Mouse (Mus musculus) heart, embryonic 14.5 days (tissue): ENCODE results near the gene 5830473C10Rik. TPM values are rescaled to one million over a fixed set of nuclear protein-coding genes. Genes with fewer than 3 reads are reported as not detected.

Source experiments
- ATAC-seq: fragments of 200-750 bp; cut with Nextera tagmentation; 2 replicates; pipeline ENCODE4 v1.8.0; 2017; ENCODE audit warnings: low read depth, moderate TSS enrichment; ENCODE audit not compliant: insufficient number of reproducible peaks, insufficient read depth, low FRiP score
- H3K27ac ChIP-seq, 2 experiments: fragments of 200-500 bp in 1 of 2; fragments of 300-500 bp in 1 of 2; sonication (generic) in 1 of 2; replicated peaks in 1 of 2; 2 replicates each; pipeline ENCODE4 v1.5.1; 2012 to 2014; ENCODE audit warnings: low read depth in 2 of 2, low read length in 2 of 2, control low read depth in 1 of 2, mild to moderate bottlenecking in 1 of 2, mixed read lengths in 1 of 2; ENCODE audit not compliant: control insufficient read depth in 1 of 2, insufficient read depth in 1 of 2
- H3K27me3 ChIP-seq: fragments of 300-500 bp; sonication (generic); 2 replicates; pipeline ENCODE4 v1.6.1; 2014; ENCODE audit warnings: mild to moderate bottlenecking, low read length, control low read depth; ENCODE audit not compliant: control insufficient read depth, insufficient read depth
- H3K36me3 ChIP-seq: fragments of 300-500 bp; sonication (generic); 2 replicates; pipeline ENCODE4 v1.6.1; 2014; ENCODE audit warnings: mild to moderate bottlenecking, control low read depth, low read length, mixed read lengths; ENCODE audit not compliant: control insufficient read depth, insufficient read depth
- H3K4me1 ChIP-seq, 2 experiments: fragments of 200-500 bp in 1 of 2; fragments of 300-500 bp in 1 of 2; sonication (generic) in 1 of 2; 2 replicates each; pipeline ENCODE4 v1.6.1; 2012 to 2014; ENCODE audit warnings: low read length in 2 of 2, control low read depth in 1 of 2, mixed read lengths in 1 of 2; ENCODE audit not compliant: control insufficient read depth in 2 of 2, insufficient read depth in 2 of 2
- H3K4me2 ChIP-seq: fragments of 300-500 bp; sonication (generic); 2 replicates; pipeline ENCODE4 v1.6.1; 2014; ENCODE audit warnings: mild to moderate bottlenecking, low read length
- H3K4me3 ChIP-seq, 2 experiments: fragments of 200-500 bp in 1 of 2; fragments of 300-500 bp in 1 of 2; sonication (generic) in 1 of 2; 2 replicates each; pipeline ENCODE4 v1.5.1; 2012 to 2014; ENCODE audit warnings: low read length in 2 of 2, mild to moderate bottlenecking in 2 of 2, control low read depth in 1 of 2, low read depth in 1 of 2, moderate library complexity in 1 of 2; ENCODE audit not compliant: control insufficient read depth in 1 of 2, insufficient read depth in 1 of 2
- H3K9ac ChIP-seq: fragments of 300-500 bp; sonication (generic); 2 replicates; pipeline ENCODE4 v1.6.1; 2014; ENCODE audit warnings: mild to moderate bottlenecking, low read length
- H3K9me3 ChIP-seq: fragments of 300-500 bp; sonication (generic); 2 replicates; pipeline ENCODE4 v1.6.1; 2016; ENCODE audit warnings: low read length, control low read depth; ENCODE audit not compliant: control insufficient read depth
- WGBS: fragments of 180-500 bp; shearing (Covaris S2); extraction: QIAGEN DNeasy Blood & Tissue Kit; methylation state at CpG from one replicate; pipeline ENCODE4 v1.1.7; 2014; 5-methylcytosine and 5-hydroxymethylcytosine counted together
- polyA plus RNA-seq: library from polyadenylated mRNA; unstranded; fragments of >200 nt; fragmentation: Nextera tagmentation; extraction: Ambion mirVana; gene quantifications from 2 replicates; pipeline ENCODE4 v1.2.1, GENCODE M21; 2014

5830473C10Rik gene
- polyA plus RNA-seq, 1 experiment from 2014 or later, result not detected

- Histone ChIP-seq H3K27me3 (no peaks in the 10 kb centered on the region), H3K36me3 (no peaks in the 10 kb centered on the region), H3K9ac (no peak overlapping the region), H3K4me3 (no peak overlapping the region), H3K27ac (no peak overlapping the region), H3K4me2 (no peak overlapping the region), H3K4me1 (no peaks in the 10 kb centered on the region; a peak in 1 of 4 replicates), H3K9me3 (no peaks in the 10 kb centered on the region)
- 79% methylated on average over 7 of the region's 7 CpGs for WGBS
- no peak for ATAC-seq
These were observed 74.0 kb downstream of the 5830473C10Rik start for GRCm38 (mm10) chr5:90634885-90635284.

- Histone ChIP-seq H3K27ac (no peak within 1 kb of the TSS), H3K27me3 (no peaks in the 10 kb centered on the region), H3K4me1 (peaks cover 2 to 6% of the 10 kb centered on the region in 2 experiments; a peak in 1 of 4 replicates), H3K4me2 (peak within 1 kb of the TSS; percentile 83), H3K9ac (peak within 1 kb of the TSS; percentile 59), H3K4me3 (peak within 1 kb of the TSS; percentile 51 to 54), H3K36me3 (no peaks in the 10 kb centered on the region), H3K9me3 (no peaks in the 10 kb centered on the region)
- ATAC-seq, result peak; percentile 43; the same call in 1 of the 2 replicates
- 7% methylated on average over 26 of the region's 26 CpGs for WGBS
These were observed 79.6 kb downstream of the 5830473C10Rik start, which contains the start of gene Rassf6 for GRCm38 (mm10) chr5:90640286-90641217. Rassf6 (minus strand) TSS chr5:90640657.

- Histone ChIP-seq H3K4me1 (peaks cover 2 to 6% of the 10 kb centered on the region in 2 experiments; a peak in 1 of 4 replicates), H3K27me3 (no peaks in the 10 kb centered on the region), H3K9ac (no peak overlapping the region), H3K27ac (no peak overlapping the region), H3K9me3 (no peaks in the 10 kb centered on the region), H3K4me2 (peak overlapping the region; percentile 83), H3K36me3 (no peaks in the 10 kb centered on the region), H3K4me3 (no peak overlapping the region)
- 51% methylated on average over 10 of the region's 10 CpGs for WGBS
- no peak for ATAC-seq
These were observed 80.3 kb downstream of the 5830473C10Rik start for GRCm38 (mm10) chr5:90641218-90641610.

GRCm38 (mm10) chr5:90645579-90645978 lies 84.7 kb downstream of the 5830473C10Rik start:
- 82% methylated on average over 3 of the region's 3 CpGs for WGBS
- no peak for ATAC-seq
- peaks cover under 1 to 1% of the 10 kb centered on the region in 2 experiments; a peak in 1 of 4 replicates for H3K4me1 ChIP-seq

GRCm38 (mm10) chr5:90646398-90646797 lies 85.5 kb downstream of the 5830473C10Rik start:
- no peaks in the 10 kb centered on the region for H3K36me3 ChIP-seq
- no peaks in the 10 kb centered on the region for H3K27me3 ChIP-seq
- H3K27ac ChIP-seq, result no peak overlapping the region
- no peak for ATAC-seq
- H3K9ac ChIP-seq, result no peak overlapping the region
- no peak overlapping the region for H3K4me2 ChIP-seq
- H3K9me3 ChIP-seq, result no peaks in the 10 kb centered on the region
- 84% methylated on average over 5 of the region's 5 CpGs for WGBS
- H3K4me1 ChIP-seq, result no peaks in the 10 kb centered on the region
- no peak overlapping the region for H3K4me3 ChIP-seq

More at GRCm38 (mm10) chr5:90645579-90645978, 84.7 kb downstream of the 5830473C10Rik start:
- H3K27me3 ChIP-seq, result no peaks in the 10 kb centered on the region
- no peaks in the 10 kb centered on the region for H3K9me3 ChIP-seq
- H3K9ac ChIP-seq, result no peak overlapping the region
- H3K36me3 ChIP-seq, result no peaks in the 10 kb centered on the region
- no peak overlapping the region for H3K27ac ChIP-seq
- H3K4me2 ChIP-seq, result no peak overlapping the region
- no peak overlapping the region for H3K4me3 ChIP-seq

Other genes starting within 250 kb of the 5830473C10Rik start
- gene Ankrd17, start 194.5 kb upstream of the 5830473C10Rik start, polyA plus RNA-seq, result 26.2 and 26.5 TPM in 2 replicates
- 3.1 and 3.5 TPM in 2 replicates for gene Gm9958, start 193.9 kb upstream of the 5830473C10Rik start, polyA plus RNA-seq
- 0.38 and 1.1 TPM in 2 replicates for gene Alb, start 100.2 kb upstream of the 5830473C10Rik start, polyA plus RNA-seq
- gene Afp, start 70.4 kb upstream of the 5830473C10Rik start, polyA plus RNA-seq, result 1.1 and 1.9 TPM in 2 replicates
- not detected in 2 replicates for gene Afm, start 42.2 kb upstream of the 5830473C10Rik start, polyA plus RNA-seq
- gene Rassf6, start 79.5 kb downstream of the 5830473C10Rik start, polyA plus RNA-seq, result 0.27 and 0.55 TPM in 2 replicates
- gene Cxcl5, start 198.3 kb downstream of the 5830473C10Rik start, polyA plus RNA-seq, result not detected in 2 replicates
- gene Ppbp, start 207.4 kb downstream of the 5830473C10Rik start, polyA plus RNA-seq, result 3.7 and 3.8 TPM in 2 replicates
- 33.7 and 35.5 TPM in 2 replicates for gene Pf4, start 211.3 kb downstream of the 5830473C10Rik start, polyA plus RNA-seq
- not detected in 2 replicates for gene Cxcl3, start 225.0 kb downstream of the 5830473C10Rik start, polyA plus RNA-seq
- gene Cxcl15, start 233.4 kb downstream of the 5830473C10Rik start, polyA plus RNA-seq, result not detected in 2 replicates